Mouse (Mus musculus): Measurements from ENCODE around the gene Wdr18.
A peak's percentile ranks its signal among the peaks of the same experiment; 100 is the strongest.
"Not testable (repeated sequence)": the region's sequence is repeated elsewhere in the genome, so short reads cannot be mapped to it uniquely, and the experiment has no call there.

The Wdr18 gene

DNA sequence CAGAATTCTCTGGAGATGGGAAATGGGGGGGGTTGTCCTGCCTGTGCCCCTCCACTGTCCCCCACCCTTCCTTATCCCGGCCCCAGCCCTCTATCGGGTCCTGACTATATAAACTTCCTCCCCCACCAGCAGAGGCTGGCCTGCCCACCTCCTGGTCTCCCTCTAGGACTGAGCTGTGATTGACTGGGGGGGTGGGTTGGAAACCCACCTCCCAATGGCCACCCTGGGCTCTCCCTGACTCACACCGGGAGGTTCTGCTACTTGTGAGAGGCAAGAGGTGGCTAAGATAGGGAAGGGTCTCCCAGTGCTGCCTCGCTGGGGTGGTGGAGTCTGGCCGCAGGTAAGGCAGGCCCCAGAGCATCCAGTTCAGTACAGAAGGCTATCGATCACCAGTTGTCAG lies 12.4 kb upstream of the Wdr18 start:
- no peak for DNase-seq

DNA sequence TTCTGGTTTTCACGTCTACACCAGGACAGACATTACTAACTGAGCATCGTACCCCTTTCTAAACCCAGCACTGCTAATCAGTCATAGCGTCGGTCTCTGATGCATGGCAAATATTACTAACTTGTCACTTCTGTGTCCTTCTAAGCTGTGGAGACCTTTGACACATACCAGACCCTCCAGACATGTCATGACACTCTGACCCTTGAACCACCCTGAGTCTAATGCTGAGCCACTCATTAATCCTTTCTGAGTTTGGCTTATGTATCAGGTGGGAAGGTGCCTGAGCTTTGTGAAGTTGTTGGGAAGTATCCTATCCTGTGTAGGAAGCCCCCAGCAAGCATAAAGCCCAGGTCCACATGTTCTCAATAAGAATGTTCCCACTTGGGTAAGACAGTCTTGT lies 10.1 kb upstream of the Wdr18 start:
- no peak for DNase-seq

DNA sequence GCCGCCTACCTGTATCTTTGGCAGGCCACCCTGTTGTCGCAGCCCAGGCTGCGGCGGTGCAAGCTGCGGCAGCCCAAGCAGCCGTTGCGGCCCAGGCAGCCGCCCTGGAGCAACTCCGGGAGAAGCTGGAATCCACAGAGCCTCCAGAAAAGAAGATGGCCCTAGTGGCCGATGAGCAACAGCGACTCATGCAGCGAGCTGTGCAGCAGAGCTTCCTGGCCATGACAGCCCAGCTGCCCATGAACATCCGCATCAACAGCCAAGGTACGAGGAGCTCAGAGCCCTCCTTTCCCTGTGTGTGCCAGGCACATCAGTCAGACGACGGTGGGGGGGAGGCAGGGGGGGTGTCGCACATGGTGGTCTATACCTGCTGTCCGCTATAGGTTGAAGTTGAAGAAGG lies 9.3 kb upstream of the Wdr18 start:
- DNase-seq: no peak

DNA sequence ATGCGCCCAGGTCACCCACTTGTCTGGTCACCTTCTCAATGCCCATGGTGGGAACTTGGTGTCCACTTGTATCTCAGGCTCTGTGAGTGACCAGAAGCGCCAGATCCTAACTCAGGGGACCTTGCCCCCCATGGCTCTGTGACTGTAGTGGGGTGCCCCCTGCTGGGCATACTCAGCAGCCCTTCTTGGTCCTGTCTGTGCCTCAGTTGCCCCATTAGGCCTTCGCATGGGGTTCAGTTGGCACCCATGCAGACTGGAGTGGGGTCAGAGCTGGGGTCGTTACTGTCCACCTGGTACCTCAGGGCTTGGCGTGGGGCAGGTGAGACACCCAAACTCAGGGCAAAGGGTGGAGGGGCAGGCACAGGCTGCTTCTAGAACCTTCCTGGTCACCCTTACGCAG lies 6.0 kb upstream of the Wdr18 start:
- peak; percentile 63 for DNase-seq

DNA sequence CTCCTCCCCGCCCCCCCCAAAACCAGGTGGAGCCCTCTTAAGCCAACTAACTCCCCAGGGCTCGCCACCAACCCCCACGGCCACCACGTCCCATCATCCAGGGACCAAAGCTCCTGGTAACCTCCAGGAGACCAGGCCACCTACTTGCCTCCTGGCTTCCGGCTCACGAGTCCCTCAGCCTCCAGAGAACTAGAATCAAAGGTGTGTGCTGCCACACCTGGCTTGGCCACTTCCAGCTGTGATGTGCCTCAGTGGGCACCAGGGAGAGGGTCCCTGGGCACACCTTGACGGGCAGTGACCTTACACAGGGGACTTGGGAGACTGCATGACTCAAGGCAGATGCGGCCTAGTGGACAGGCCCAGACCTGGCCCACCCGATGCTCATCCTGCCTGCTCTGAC lies 4.3 kb upstream of the Wdr18 start:
- no peak for DNase-seq

DNA sequence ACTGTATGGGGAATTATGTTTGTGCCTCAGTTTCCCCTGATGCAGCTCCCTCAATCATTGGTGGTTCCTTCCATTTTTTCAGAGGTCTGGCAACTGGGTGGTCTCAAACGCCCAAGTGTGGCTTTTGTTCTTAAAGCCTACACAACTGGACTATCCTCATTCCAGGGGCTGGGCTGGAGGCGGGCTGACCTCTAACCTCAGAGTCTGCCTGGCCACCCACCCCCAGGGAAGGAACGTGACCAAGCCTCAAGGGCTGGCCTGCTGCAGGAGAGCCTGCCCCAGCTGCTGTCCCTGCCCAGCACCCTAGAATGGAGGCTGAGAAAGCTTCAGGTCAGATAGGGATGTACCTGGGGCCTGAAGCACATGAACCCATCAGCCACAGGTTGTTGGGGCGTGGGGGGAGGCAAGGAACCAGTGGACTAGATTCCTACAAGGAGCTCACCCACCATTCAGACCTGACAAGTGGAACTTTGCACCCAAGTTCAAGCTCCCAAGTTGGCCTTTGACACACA lies 3.3 kb upstream of the Wdr18 start:
- no peak for DNase-seq

DNA sequence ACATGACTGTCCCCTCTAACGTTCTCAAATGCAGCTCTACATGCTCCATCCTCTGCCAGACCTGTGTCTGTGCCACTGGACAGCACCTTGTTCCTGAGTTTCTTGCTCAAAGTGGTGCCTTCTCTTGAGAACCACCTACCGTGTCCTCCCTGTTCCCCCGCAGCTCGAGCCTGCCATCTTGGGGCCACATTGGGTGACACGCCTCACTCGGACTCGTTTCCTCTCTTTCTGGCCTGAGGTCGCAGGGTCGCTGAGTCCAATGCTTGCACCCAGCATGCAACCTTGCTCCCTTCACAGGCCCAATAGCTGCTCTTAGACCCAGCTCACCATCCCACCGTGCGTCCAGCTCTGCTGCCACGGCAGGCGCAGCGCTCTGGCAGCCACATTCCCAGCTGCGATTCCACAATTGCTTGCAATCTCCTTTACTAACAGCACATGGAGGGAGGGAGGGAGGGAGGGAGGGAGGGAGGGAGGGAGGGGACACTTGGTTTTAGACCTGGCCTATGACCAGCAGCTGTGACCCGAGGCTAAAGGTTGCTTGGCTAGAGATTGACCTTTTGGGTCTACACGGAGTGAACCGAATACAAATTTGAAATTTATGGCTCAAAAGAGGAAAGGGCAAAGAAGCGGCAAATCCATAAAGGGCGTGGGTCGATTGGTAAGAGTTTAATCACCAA lies 1.7 kb upstream of the Wdr18 start:
- peak; percentile 89 for DNase-seq

DNA sequence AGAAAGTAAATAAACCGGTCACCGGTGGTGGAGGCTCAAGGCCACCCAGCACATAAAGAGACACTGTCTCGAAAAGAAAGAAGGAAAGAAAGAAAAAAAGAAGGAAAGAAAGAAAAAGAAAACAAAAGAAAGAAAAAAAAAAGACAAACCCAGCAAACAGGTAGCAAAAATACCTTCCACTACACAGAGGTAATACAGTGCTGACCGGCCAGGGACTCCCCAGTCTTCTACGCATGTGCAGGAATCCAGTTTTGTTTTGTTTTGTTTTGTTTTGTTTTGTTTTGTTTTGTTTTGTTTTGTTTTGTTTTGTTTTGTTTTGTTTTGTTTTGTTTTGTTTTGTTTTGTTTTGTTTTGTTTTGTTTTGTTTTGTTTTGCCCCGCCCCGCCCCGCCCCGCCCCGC lies 540 bp upstream of the Wdr18 start:
- not testable (repeated sequence) for DNase-seq

DNA sequence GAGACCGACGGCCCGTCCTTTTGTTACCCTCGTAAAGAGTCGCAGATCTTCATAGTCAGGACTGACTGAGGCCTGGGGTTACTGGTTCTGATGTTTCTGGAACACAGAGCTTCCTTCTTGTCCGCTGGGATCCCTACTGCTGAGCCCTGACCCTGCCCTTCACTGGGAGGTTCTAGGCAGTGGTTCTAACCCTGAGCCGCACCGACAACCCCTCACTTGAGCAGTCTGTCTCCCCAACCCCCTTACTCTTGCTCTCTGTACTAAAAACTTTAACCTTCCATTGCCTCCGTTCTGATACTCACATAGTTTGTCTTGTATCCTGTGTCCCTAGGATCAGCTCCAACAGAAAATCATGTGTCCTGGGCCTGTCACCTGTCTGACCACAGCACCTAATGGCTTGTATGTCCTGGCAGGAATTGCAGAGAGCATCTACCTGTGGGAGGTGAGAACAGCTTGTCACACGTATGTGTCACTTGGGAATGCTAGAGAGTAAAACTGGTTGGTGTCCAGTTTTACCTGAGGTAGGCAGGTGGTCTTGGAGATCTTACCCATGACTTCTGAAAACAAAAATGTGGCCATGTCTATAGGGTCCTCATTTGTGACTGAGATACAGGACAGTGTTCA lies 831 bp downstream of the Wdr18 start:
- DNase-seq: no peak

DNA sequence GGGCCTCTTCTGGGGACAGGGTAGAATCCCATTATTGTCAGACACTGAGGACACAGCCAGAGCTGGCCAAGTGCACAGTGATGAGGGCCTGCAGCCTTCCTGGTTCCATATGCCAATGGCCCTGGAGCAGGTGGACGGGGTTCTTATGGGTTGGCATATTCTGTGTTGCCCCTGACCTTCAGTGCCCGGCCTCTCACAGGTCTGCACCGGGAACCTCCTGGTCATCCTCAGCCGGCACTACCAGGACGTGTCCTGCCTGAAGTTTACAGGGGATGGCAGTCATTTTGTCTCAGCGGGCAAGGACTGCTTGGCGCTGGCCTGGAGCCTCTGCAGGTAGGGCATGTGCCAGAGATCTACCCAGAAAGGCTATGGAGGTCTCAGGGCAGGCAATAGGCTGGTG lies 4.8 kb downstream of the Wdr18 start:
- no peak for DNase-seq

DNA sequence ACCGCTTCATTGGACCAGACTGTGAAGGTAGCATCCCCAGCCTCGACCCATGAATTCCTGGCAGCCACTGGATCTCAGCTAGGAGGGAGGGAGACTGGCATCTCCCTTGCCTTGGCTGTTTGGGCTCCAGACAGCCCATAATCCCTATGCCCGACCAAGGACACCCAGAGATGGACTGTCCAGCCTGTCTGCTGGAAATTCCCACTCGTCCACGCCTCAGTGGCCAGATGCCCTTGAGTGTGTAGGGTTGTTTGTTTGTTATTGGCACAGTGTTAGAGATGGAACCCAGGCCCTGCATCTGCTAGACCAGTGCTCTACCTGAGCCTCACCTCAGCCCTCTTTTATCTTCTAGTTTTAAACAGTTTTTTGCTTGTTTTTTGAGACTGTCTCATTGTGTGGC lies 5.4 kb downstream of the Wdr18 start:
- no peak for DNase-seq

DNA sequence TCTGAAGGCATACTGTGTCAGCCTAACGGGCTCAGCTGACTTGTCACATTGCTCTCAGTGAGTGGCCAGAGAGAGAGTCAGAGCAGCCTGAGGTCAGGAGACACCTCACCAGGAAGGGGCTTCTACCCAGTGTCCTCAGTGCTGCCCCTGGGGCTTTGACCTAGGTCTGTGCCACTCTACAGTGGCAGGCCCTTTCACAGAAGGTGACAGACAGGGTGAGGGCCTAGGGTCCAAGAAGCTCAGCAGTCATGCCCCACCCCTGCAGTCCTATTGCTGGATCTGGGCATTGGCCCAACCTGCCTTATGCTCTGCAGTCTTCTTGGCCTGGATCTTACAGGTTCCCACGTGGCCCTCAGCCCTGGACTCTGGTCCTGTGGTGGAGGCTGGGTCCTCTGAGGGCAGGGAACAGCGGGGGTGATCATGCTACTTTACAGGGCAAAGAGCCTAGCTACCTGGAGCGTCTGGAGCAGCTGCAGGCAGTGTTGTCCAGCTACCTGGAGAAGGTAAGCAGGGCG lies 7.0 kb downstream of the Wdr18 start:
- DNase-seq: no peak

DNA sequence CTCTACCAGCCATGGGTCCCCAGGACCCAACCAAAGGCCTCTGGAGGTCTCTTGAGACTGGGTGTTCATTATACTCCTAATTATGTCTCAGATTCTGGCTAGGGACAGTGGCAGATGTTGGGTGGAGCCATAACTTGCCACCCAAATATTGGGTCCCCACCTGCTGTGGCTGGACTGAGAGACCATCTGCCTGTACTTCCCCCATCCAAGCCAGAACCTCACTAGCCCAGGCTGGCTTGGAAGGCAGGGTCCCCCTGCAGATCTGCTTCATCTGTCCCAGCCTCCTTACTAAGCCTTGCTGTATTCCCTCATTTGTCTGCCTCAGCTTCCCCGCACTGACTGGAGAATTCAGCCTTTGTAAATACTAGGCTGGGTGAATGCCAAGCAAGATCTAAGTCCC lies 8.2 kb downstream of the Wdr18 start:
- DNase-seq: no peak

DNA sequence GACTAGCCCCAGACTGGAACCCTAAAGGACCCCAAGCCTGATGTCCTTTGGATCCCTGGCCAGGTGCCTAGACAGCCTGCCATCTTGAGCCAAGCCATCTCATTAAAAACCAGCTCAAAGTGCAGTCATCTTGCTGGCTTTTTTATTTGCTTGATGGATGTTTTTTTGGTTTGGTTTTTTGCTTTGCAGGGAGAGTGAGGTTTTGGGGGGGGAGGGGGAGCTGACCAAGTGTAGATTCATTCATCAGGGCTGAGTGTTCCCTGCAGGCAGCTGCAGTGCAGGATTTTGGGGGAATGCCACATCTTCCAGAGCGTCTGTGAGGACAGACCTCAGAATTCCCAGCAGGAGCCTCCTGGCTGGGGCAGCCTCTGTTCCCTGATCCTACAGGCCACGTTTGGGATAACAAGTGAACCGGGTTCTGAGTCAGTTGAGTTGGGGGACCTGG lies 9.2 kb downstream of the Wdr18 start:
- DNase-seq: no peak

DNA sequence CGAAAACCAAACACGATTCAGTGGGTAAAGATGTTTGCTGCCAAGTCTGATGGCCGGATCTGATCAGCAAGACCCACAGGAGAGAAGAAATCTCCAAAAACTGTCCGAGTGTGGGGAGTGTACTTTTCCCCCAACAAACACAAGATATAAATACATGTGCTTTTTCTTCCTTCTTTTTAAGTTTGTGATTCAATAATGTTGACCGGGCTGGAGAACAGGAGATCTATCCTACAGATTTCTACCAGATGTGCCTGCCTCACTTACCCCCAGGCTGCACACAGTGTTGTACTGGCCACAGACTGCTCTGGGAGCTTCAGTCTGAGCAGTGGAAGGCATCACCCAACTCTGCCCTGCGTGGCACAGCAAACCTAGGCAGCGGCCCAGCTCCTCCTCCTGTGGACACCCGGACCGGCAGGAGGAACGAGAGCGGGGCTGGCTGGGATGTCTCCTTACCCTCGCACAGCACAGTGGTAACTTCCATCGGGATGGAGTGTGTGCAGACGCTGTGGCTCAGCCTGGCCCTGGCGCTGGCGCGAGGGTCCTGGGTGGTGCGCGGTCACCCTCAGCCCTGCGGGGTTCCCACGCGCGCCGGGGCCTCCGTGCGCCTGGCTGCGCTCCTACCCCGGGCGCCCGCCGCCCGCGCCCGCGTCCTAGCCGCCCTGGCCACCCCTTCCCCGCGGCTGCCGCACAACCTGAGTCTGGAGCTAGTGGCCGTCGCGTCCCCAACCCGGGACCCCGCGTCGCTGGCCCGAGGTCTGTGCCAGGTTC lies 10.6 kb downstream of the Wdr18 start, which contains the start of gene Grin3b:
Gene Grin3b (plus strand): TSS at position 301 of the 768 bp plus-strand sequence.
- no peak for DNase-seq

DNA sequence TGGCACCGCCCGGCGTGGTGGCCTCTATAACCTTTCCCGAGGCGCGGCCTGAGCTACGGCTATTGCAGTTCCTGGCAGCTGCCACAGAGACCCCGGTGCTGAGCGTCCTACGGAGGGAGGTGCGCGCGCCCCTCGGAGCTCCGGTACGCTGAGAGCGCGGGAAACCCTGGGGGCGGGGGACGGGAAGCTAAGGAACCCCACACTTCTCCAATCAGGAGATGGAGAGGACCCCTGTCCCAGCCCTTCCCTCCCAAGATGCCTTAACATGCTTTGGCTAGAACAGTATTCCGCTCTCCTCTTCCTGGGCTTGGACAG lies 11.2 kb downstream of the Wdr18 start:
- no peak for DNase-seq

DNA sequence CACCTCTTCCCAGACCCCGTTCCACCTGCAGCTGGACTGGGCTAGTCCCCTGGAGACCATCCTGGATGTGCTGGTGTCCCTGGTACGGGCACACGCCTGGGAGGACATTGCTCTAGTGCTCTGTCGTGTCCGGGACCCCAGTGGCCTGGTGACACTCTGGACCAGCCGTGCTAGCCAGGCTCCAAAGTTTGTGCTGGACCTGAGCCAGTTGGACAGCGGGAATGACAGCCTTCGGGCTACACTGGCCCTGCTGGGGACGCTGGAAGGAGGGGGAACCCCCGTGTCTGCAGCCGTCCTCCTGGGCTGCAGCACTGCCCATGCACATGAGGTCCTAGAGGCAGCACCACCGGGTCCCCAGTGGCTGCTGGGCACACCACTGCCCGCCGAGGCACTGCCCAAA lies 12.9 kb downstream of the Wdr18 start:
- peak; percentile 40 for DNase-seq

DNA sequence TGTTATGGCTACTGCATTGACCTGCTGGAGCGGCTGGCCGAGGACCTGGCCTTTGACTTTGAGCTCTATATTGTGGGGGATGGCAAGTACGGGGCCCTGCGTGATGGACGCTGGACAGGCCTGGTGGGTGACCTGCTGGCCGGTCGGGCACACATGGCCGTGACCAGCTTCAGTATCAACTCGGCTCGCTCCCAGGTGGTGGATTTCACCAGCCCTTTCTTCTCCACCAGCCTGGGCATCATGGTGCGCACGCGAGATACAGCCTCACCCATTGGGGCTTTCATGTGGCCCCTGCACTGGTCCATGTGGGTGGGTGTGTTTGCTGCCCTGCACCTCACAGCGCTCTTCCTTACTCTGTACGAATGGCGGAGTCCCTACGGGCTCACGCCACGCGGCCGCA lies 14.1 kb downstream of the Wdr18 start:
- DNase-seq: no peak

DNA sequence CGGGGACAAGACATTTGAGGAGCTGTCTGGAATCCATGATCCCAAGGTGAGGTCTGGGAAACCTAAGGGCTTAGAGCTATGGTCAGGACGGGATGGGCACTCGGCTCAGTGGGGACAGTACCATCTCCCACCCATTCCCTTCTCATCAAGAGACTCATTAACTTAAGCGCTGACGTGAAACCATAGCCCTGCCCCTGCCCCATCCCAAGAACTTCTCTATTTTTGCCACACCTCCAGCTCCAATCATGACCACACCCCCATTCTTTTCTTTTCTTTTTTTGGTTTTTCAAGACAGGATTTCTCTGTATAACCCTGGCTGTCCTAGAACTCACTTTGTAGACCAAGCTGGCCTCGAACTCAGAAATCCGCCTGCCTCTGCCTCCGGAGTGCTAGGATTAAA lies 14.7 kb downstream of the Wdr18 start:
- no peak for DNase-seq

DNA sequence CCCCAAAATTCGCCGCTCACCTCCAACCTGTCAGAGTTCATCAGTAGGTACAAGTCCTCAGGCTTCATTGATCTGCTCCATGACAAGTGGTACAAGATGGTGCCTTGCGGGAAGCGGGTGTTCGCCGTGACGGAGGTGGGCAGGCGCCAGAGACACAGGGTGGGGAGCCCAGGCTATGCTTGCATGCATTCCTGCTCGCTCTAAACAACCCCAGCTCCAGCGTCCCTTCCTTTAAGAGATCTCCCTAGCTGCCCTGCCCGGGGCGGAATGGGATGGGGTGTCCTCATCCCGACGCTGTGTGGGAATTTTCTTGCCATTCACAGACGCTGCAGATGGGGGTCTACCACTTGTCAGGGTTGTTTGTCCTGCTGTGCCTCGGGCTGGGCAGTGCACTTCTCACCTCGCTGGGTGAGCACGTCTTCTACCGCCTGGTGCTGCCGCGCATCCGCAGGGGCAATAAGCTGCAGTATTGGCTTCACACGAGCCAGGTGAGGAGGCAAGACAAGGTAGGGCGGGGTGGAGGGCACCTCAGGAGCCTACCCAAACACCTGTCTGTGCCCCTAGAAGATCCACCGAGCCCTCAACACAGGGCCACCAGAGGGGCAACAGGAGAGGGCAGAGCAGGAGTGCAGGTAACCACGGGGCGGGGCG lies 16.2 kb downstream of the Wdr18 start:
- no peak for DNase-seq

DNA sequence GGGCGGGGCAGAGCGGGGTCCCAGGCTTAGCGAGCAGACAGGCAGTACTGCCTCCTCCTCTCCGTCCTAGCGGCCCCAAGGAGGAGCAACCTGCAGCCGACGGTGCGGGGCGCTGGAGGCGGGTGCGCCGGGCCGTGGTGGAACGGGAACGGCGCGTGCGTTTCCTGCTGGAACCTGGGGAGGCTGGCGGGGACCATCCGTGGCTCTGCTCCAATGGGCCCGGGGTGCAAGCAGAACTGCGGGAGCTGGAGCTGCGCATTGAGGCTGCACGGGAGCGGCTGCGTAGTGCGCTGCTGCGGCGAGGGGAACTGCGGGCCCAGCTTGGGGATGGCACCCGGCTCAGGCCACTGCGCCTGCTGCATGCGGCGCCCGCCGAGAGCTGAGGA lies 16.8 kb downstream of the Wdr18 start:
- DNase-seq: no peak

DNA sequence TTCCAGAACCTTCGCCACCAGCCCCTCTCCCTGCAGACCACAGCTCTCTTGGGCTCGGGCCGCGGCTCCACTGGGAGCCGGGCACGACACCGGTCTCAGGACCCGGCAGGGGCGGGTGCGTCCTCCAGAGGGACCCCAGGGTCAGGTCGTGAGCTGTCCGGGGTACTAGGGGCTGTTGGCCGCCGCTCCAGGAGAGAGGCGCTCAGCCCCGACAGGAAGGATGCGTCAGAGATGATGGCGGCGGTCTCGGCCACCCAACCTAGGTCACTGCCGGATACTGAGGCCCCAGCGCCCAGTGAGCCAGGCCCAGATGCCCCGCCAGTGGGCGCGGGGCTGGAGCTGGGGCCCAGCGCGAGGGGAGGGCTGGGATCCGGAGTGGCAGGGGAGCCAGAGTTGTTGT lies 17.4 kb downstream of the Wdr18 start:
- DNase-seq: no peak

DNA sequence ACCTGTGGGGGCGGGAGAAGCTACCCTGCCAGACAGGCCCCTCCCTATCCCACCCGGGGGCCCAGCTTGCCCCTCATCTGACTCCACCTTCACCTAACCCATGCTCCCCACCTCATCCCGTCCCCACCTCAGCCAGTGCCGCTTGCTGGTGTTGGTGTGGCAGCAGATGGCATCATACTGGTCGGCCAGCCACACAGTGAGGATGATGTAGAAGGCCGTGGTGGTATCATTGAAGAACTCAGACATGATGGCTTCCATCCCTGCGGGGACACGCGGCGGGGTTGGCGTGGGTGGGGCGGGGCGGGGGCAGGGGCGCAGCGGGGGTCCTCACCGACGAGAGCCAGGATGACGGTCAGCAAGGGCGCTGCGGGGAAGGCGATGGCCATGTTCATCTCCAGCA lies 18.1 kb downstream of the Wdr18 start:
- no peak for DNase-seq

Measured in lung, postnatal 14 days (tissue).